Mouse (Mus musculus) liver, embryonic 14.5 days (tissue): ENCODE measurements at regions not wholly inside any gene's neighbourhood (a gene's known extent, or its start where the extent isn't known, plus 50 kb on each side); places are given as distances from the start of the nearest gene placed in this dataset.

ENCODE experiments used
- CTCF ChIP-seq: IDR thresholded peaks from 2 replicates; pipeline ENCODE4 v1.5.1; 2016; ENCODE audit warnings: antibody characterized with exemption, low read depth, control low read depth
- EP300 ChIP-seq: IDR thresholded peaks from 2 replicates; pipeline ENCODE4 v1.6.1; 2016; ENCODE audit warnings: antibody characterized with exemption, low read depth

DNA sequence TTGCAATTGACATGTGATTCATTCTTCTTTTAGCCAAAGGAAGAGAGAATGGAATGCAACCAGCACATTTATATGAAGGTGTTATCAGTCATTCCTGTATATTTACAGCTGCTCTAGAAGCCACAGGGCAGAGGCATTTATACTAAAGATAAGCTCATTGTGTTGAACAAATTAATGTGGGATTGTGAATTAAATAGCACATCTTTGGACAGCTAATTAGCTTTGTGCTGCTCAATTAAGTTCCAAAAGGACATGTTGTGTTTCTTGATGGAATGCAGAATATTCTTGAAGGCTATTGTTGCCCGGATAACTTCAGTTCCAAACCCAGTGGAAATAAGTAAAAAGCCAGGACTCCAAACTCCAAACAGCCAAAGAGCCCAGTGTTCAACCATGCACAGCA, 248.4 kb downstream of the Actr3 start:
- TF ChIP-seq CTCF = no peak
- TF ChIP-seq EP300 = no peak
